Mouse (Mus musculus) embryo, embryonic 9.5 days (tissue): ENCODE results near the gene Impg1.

Source experiments
- DNase-seq: peaks from one replicate; pipeline ENCODE4 v3.0.0-alpha.2; 2017; ENCODE audit errors: extremely low spot score

Gene Impg1

GRCm38 (mm10) chr9:80284539-80285174 lies 180.6 kb downstream of the Impg1 start:
- DNase-seq = no peak

- DNase-seq = no peak
Measured at GRCm38 (mm10) chr9:80282426-80282825, 182.9 kb downstream of the Impg1 start.

GRCm38 (mm10) chr9:80280724-80281123 lies 184.6 kb downstream of the Impg1 start:
- DNase-seq = no peak

GRCm38 (mm10) chr9:80277770-80278169 lies 187.5 kb downstream of the Impg1 start:
- DNase-seq = no peak

- no peak for DNase-seq
Measured at GRCm38 (mm10) chr9:80277157-80277556, 188.1 kb downstream of the Impg1 start.

- DNase-seq = no peak
Measured at GRCm38 (mm10) chr9:80275772-80276134, 189.5 kb downstream of the Impg1 start.

- DNase-seq = no peak
Measured at GRCm38 (mm10) chr9:80275053-80275771, 190.1 kb downstream of the Impg1 start.

- no peak for DNase-seq
Measured at GRCm38 (mm10) chr9:80272951-80273350, 192.3 kb downstream of the Impg1 start.

GRCm38 (mm10) chr9:80269596-80269995 lies 195.7 kb downstream of the Impg1 start:
- no peak for DNase-seq

- DNase-seq = no peak
Measured at GRCm38 (mm10) chr9:80266507-80266906, 198.8 kb downstream of the Impg1 start.

GRCm38 (mm10) chr9:80266086-80266485 lies 199.2 kb downstream of the Impg1 start:
- no peak for DNase-seq
